Mouse (Mus musculus) urinary bladder, postnatal 4 days (tissue): ENCODE data around the gene Emcn.

Experiments
- DNase-seq, 2 experiments: peaks; one replicate each; pipeline ENCODE4 v3.0.0; 2021 to 2022; ENCODE audit warnings: low spot score in 2 of 2

Gene Emcn

GRCm38 (mm10) chr3:137415451-137416086, 74.7 kb downstream of the Emcn start:
- DNase-seq = no peak

- no peak for DNase-seq
Measured at GRCm38 (mm10) chr3:137418636-137419035, 77.8 kb downstream of the Emcn start.

DNA sequence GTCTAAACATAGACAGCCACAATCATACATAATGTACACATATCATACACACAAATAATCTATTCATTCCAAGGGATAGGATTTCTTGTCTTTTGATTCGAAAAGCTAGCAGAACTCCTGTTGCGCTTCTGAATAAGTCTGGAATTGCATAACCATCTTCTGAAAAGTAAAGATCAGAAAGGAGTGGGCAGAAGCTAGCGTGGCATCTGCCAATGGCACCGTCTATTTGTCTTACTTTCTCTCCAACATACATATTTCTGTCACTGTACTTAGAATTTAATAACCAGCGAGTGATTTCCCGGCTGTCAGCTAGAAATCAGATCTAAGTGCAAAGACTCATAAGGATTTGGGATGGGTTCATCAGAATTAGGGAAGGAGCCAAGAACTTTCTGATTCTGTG, 88.6 kb downstream of the Emcn start:
- no peak for DNase-seq

GRCm38 (mm10) chr3:137464902-137465629, 124.2 kb downstream of the Emcn start:
- DNase-seq = no peak

GRCm38 (mm10) chr3:137465953-137466352, 125.1 kb downstream of the Emcn start:
- DNase-seq = no peak

GRCm38 (mm10) chr3:137466766-137467165, 125.9 kb downstream of the Emcn start:
- DNase-seq = no peak

DNA sequence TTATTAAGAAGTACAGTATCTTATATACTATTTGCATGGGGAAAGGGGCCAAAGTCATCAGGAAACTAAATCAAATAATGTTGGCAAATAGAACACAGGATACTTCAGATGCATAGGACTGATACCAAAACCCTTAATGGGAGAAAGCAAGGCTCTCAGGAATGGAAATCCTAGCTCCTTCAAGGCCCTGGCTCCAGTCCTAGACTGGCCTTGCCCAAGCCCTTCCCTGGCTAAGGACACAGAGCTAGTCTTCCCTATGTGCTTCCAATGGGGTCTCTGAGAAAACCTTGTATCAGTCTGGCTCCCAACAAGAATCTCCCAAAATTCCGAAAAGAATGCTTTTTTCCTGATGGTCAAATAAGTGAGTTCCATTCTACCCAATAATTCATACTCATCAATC, 126.5 kb downstream of the Emcn start:
- no peak for DNase-seq

GRCm38 (mm10) chr3:137472145-137472544, 131.3 kb downstream of the Emcn start:
- DNase-seq = no peak

DNA sequence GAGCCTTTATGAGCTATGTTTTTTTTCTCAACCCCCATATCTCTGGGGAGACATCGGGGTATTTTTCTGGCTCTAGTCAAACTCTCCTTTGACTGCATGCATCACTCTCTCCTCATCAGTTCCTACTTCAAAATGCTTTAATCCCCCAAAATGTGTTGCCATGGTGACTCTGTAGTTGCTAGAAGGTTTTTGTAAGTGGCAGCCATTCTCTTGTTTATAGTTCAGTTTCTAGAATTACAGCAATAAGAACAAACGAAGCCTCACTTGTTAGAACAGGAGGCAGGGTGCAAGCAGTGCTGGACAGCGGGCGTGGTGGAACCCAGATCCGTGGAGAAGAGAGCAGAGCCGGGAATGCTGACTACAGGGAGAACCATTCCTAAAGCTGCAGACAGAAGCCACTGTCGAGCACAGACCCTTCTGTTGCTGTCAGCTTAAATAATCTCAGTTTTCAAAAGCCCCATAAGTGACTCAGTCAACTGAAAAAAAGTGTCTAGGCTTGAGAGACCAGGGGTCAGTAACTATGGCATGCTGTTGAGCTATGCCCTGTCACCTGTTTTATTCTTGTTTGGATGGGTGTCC, 139.0 kb downstream of the Emcn start:
- no peak for DNase-seq

GRCm38 (mm10) chr3:137481157-137481556, 140.3 kb downstream of the Emcn start:
- DNase-seq = no peak
